Mouse (Mus musculus) G1E (cell line): ENCODE data around the gene Nme1. TPM values are rescaled to one million over a fixed set of nuclear protein-coding genes. Genes with fewer than 3 reads are reported as not detected.

ENCODE experiments used
- ATAC-seq: 2 replicates; pipeline ENCODE4 v1.8.0; 2016; ENCODE audit warnings: mild to moderate bottlenecking; ENCODE audit not compliant: insufficient number of reproducible peaks, poor library complexity, low FRiP score, severe bottlenecking; ENCODE audit errors: extremely low read depth
- DNase-seq: peaks from one replicate; pipeline ENCODE4 v3.0.0; 2012; ENCODE audit warnings: low spot score
- H3K27me3 ChIP-seq: 2 replicates; pipeline ENCODE4 v1.6.1; 2012; ENCODE audit warnings: mild to moderate bottlenecking, low read length, inconsistent platforms; ENCODE audit not compliant: insufficient read depth
- H3K36me3 ChIP-seq: replicated peaks from 2 replicates; pipeline ENCODE3; 2012; ENCODE audit warnings: mild to moderate bottlenecking, inconsistent platforms
- H3K4me1 ChIP-seq: 2 replicates; pipeline ENCODE4 v1.6.1; 2012; ENCODE audit warnings: low read depth, low read length, inconsistent platforms, mixed read lengths; ENCODE audit not compliant: insufficient read depth
- H3K4me3 ChIP-seq: 2 replicates; pipeline ENCODE4 v1.5.1; 2012; ENCODE audit warnings: low read depth, mild to moderate bottlenecking, inconsistent platforms, low read length, moderate library complexity, mixed read lengths
- H3K9me3 ChIP-seq: replicated peaks from 2 replicates; pipeline ENCODE4 v1.6.1; 2012; ENCODE audit warnings: inconsistent platforms
- CTCF ChIP-seq: IDR thresholded peaks from 2 replicates; pipeline ENCODE4 v1.5.1; 2012; ENCODE audit warnings: low read depth, low read length, inconsistent platforms, mixed read lengths
- GATA1 ChIP-seq: IDR thresholded peaks from 2 replicates; pipeline ENCODE4 v1.6.1; 2012; ENCODE audit warnings: borderline replicate concordance, low read length, inconsistent platforms, mixed read lengths
- GATA2 ChIP-seq: IDR thresholded peaks from 2 replicates; pipeline ENCODE4 v1.6.1; 2012; ENCODE audit warnings: low read depth, low read length, inconsistent platforms, borderline replicate concordance
- POLR2AphosphoS5 ChIP-seq: IDR thresholded peaks from 2 replicates; pipeline ENCODE4 v1.6.1; 2012; ENCODE audit warnings: low read depth, low read length, inconsistent platforms; ENCODE audit not compliant: insufficient replicate concordance
- TAL1 ChIP-seq: conservative IDR thresholded peaks from 2 replicates; pipeline ENCODE4 v1.6.1; 2012; ENCODE audit warnings: low read depth, low read length, inconsistent platforms, mixed read lengths
- polyA plus RNA-seq: library from polyadenylated mRNA; stranded (reverse); fragments of >175 nt; gene quantifications from 2 replicates; pipeline ENCODE4 v1.2.3, GENCODE M21; 2012
- total RNA-seq, 2 experiments: library from RNA; stranded (forward) in 1 of 2; stranded (reverse) in 1 of 2; fragments of 200-1000 nt in 1 of 2; fragments of >200 nt in 1 of 2; fragmentation: Nextera tagmentation in 1 of 2; gene quantifications; 2 replicates each; pipeline ENCODE4 v1.2.3; 2014 to 2017

The Nme1 gene
- total and polyA plus RNA-seq, 3 experiments = 6.5 to 142 (median 59.1) TPM

GRCm38 (mm10) chr11:93968848-93969128 is 467 bp upstream of the Nme1 start:
- TF ChIP-seq TAL1 (no peak), POLR2AphosphoS5 (no peak), CTCF (no peak), GATA2 (no peak), GATA1 (no peak)
- ATAC-seq (no peak), DNase-seq (no peak)
- Histone ChIP-seq H3K4me3 (peak overlapping the region; percentile 100; the same call in 1 of the 2 replicates), H3K36me3 (peaks cover 24% of the 10 kb centered on the region), H3K27me3 (no peaks in the 10 kb centered on the region), H3K4me1 (peaks cover 28% of the 10 kb centered on the region), H3K9me3 (no peaks in the 10 kb centered on the region)

GRCm38 (mm10) chr11:93967381-93967780 is 940 bp downstream of the Nme1 start:
- peak overlapping the region; percentile 100 for H3K4me3 ChIP-seq
- H3K9me3 ChIP-seq = no peaks in the 10 kb centered on the region
- H3K27me3 ChIP-seq = no peaks in the 10 kb centered on the region
- TF ChIP-seq TAL1 = no peak
- TF ChIP-seq GATA1 = no peak
- TF ChIP-seq GATA2 = no peak
- peaks cover 32% of the 10 kb centered on the region for H3K4me1 ChIP-seq
- ATAC-seq (no peak), DNase-seq (peak; percentile 24)
- H3K36me3 ChIP-seq = peaks cover 38% of the 10 kb centered on the region

- no peak for TF ChIP-seq POLR2AphosphoS5
- TF ChIP-seq TAL1 = no peak
- H3K4me1 ChIP-seq = peaks cover 34% of the 10 kb centered on the region
- H3K36me3 ChIP-seq = peaks cover 57% of the 10 kb centered on the region
- ATAC-seq (no peak), DNase-seq (no peak)
- peak overlapping the region; percentile 52; the same call in 1 of the 2 replicates for H3K4me3 ChIP-seq
- H3K27me3 ChIP-seq = no peaks in the 10 kb centered on the region
- H3K9me3 ChIP-seq = no peaks in the 10 kb centered on the region
Measured at GRCm38 (mm10) chr11:93965391-93965790, 2.9 kb downstream of the Nme1 start.

- Histone ChIP-seq H3K4me1 (peaks cover 24% of the 10 kb centered on the region), H3K4me3 (no peak overlapping the region), H3K27me3 (no peaks in the 10 kb centered on the region), H3K36me3 (peaks cover 80% of the 10 kb centered on the region), H3K9me3 (no peaks in the 10 kb centered on the region)
- no peak for ATAC-seq
- TF ChIP-seq POLR2AphosphoS5 = no peak
- TF ChIP-seq CTCF = no peak
- TF ChIP-seq TAL1 = no peak
- no peak for TF ChIP-seq GATA2
- TF ChIP-seq GATA1 = no peak
- no peak for DNase-seq
Measured at GRCm38 (mm10) chr11:93963013-93963412, 5.3 kb downstream of the Nme1 start.

- no peaks in the 10 kb centered on the region for H3K9me3 ChIP-seq
- no peak for ATAC-seq
- peaks cover 38% of the 10 kb centered on the region for H3K4me1 ChIP-seq
- peaks cover 96% of the 10 kb centered on the region for H3K36me3 ChIP-seq
- H3K27me3 ChIP-seq = no peaks in the 10 kb centered on the region
- TF ChIP-seq POLR2AphosphoS5 = no peak
- TF ChIP-seq GATA2 = no peak
- no peak for TF ChIP-seq GATA1
- no peak for TF ChIP-seq CTCF
- no peak for TF ChIP-seq TAL1
- DNase-seq = no peak
- H3K4me3 ChIP-seq = no peak overlapping the region
Measured at GRCm38 (mm10) chr11:93961482-93961881, 6.8 kb downstream of the Nme1 start.

- ATAC-seq (no peak), DNase-seq (no peak)
- TF ChIP-seq POLR2AphosphoS5 (no peak), CTCF (no peak), TAL1 (no peak), GATA2 (no peak), GATA1 (no peak)
Measured at GRCm38 (mm10) chr11:93957746-93958145, 10.6 kb downstream of the Nme1 start.

GRCm38 (mm10) chr11:93957031-93957555 is 11.2 kb downstream of the Nme1 start:
- no peaks in the 10 kb centered on the region for H3K27me3 ChIP-seq
- DNase-seq (no peak), ATAC-seq (no peak)
- H3K4me1 ChIP-seq = peaks cover 58% of the 10 kb centered on the region
- TF ChIP-seq CTCF (no peak), GATA2 (no peak), TAL1 (no peak)
- no peak overlapping the region for H3K4me3 ChIP-seq
- peaks cover 81% of the 10 kb centered on the region for H3K36me3 ChIP-seq
- H3K9me3 ChIP-seq = no peaks in the 10 kb centered on the region

More at GRCm38 (mm10) chr11:93957746-93958145, 10.6 kb downstream of the Nme1 start:
- Histone ChIP-seq H3K9me3 (no peaks in the 10 kb centered on the region), H3K27me3 (no peaks in the 10 kb centered on the region), H3K4me3 (no peak overlapping the region), H3K36me3 (peaks cover 81% of the 10 kb centered on the region), H3K4me1 (peaks cover 51% of the 10 kb centered on the region)
